Mouse (Mus musculus): ENCODE data around the gene Insrr. TPM values are rescaled to one million over a fixed set of nuclear protein-coding genes. Genes with fewer than 3 reads are reported as not detected.
"Not testable (repeated sequence)": the region's sequence is repeated elsewhere in the genome, so short reads cannot be mapped to it uniquely, and the experiment has no call there.

The Insrr gene
- total RNA-seq, 1 experiment from 2014 or later: not detected

GRCm38 (mm10) chr3:87824206-87824605 lies 27.5 kb downstream of the Insrr start, which contains the start of gene Pear1:
Gene Pear1, minus strand, starts transcription at chr3:87824306.
- ATAC-seq (replicated peaks; ENCODE audit: low read depth, poor library complexity, severe bottlenecking): not testable (repeated sequence)

DNA sequence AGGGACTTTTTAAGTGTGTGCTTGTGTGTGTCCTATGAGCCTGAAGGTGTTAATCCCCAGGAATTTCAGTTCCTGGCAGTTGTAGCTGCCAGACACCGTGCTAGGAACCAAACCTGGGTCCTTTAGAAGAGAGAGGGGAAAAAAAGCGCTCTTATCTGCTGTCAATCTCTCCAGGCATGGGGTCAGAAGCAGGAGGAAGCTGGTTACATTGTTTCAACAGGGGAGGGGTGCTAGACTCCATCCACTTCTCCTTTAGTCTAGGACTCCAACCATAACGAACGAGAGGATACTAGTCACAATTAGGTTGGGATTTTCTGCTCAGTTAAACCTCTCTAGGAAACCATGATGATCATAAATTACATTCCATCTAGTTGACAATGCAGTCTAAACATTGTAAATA lies 31.7 kb downstream of the Insrr start:
- peak; percentile 60; the same call in 1 of the 2 replicates for ATAC-seq (replicated peaks; ENCODE audit: low read depth, poor library complexity, severe bottlenecking)

DNA sequence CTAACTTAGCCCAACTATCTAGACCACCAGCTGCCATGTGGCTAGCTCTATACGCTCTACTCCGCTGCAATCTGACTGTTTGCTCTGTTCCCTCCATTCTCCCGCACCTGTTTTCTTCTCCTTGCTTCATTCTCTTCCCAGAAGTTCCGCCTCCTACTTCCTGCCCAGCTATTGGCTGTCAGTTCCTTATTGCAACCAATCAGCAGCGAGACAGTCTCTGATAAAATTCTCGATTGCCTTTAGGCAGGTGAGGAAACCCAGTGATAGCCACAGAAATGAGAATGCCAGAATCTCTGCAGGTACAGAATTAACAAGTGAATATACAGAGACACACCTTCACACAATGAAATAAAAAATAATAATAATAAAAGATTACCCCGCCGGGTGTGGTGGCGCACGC lies 32.3 kb downstream of the Insrr start:
- no peak for ATAC-seq (replicated peaks; ENCODE audit: low read depth, poor library complexity, severe bottlenecking)

DNA sequence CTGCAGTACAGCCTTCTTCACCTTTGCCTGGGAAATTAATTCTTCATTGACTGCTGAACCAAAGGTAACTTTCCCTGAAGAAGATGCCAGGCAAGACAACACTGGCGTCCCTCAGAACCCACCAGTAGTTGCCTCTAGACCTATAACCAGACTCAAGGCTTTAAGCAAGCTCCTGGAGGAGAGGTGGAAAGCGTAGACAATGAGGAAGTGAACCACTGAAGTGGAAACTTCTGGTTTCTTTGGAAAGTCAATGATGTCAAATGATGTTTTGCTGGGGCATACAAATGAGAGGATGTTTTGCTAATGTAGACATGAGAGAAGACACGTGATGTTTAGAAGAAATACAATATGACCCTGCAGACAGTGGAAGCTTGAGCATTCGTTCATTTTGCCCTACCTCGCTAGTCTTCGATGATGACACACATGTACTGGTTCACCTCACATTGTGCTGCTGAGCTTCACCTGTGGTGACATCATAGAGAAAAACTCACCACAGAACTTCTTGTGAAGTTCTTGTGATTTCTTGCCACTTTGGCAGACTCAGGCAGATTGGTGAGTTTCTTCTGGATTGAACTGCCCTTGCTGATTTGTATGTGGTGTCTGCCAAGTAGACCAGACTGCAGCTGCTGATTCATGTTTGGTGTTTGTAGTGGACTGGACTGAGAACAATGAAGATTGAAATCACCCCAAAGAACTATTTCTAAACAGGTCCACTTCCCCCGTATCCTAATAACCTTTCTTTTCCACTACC lies 35.5 kb downstream of the Insrr start:
- no peak for ATAC-seq (replicated peaks; ENCODE audit: low read depth, poor library complexity, severe bottlenecking)

GRCm38 (mm10) chr3:87833482-87833881 lies 36.7 kb downstream of the Insrr start:
- no peak for ATAC-seq (replicated peaks; ENCODE audit: low read depth, poor library complexity, severe bottlenecking)

DNA sequence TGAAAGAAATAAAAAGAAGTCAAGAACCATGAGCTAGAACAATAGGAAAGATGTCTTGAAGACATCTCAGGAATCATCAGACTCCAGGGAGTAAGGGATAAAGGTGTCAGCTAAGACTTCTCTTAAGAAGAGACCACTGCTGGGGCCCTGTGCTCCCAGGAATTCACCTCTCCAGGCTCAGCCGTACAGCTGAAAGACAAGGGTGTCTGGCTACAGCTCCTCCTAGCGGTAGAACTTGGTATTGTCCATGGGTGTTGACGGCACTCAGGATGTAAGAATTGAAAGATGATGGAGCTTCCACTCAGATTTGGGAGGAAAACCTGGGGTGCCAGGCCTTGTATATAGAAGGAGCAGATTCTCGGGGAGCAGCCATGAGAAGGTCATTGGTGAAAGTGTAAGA lies 41.9 kb downstream of the Insrr start:
- ATAC-seq (replicated peaks; ENCODE audit: low read depth, poor library complexity, severe bottlenecking): peak; percentile 96

DNA sequence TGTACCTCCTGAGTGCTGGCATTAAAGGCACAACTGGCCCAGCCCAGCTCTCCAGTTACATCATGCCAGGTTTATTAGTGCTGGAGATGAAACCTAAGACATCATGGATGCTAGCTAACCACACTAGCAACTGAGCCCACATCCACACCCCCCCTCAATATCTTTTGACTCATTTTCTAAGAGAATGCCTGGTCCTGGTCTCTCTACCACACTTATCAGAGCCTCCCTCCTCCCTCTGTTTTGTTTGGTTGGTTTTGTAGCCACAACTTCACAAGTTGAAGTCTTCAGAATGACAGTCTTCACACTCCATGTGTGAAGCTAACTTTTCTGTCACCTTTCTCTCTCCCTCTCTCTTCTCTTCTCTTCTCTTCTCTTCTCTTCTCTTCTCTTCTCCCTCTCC lies 44.1 kb downstream of the Insrr start:
- ATAC-seq (replicated peaks; ENCODE audit: low read depth, poor library complexity, severe bottlenecking): no peak

DNA sequence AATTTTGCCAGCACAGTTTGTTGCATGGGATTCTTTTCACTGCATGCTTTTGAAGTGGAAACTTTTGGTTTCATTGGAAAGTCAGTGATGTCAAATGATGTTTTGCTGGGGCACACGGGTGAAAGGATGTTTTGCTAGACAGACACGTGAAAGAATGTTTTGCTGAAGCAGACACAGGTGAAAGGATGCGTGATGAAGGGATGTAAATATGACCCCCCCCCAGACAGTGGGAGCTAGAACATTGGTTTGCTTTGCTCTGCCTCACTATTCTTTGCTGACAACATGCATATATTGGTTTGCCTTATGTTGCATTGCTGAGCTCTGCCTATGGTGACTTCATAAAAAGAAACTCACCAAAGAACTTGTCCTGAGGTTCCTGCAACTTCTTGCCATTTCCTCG lies 48.2 kb downstream of the Insrr start:
- ATAC-seq (replicated peaks; ENCODE audit: low read depth, poor library complexity, severe bottlenecking): no peak

DNA sequence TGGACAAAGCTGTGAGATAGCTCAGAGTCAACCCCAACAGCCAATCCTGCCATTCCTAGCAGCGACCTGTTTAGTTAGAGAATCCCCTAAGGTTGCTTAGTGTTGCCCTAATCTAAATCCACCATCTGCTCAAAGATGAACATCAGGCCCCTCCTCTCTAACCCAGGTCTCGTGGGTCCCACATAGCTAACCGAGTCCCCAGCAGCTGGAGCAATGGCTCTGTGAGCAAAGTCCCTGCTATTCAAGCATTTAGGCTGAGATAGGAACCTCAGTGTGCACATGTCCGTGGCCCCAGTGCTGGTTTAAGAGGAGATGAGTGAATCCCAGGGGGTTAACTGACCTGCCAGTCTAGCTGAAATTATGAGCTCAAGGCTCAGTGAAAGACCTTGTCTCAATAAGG lies 49.4 kb downstream of the Insrr start:
- no peak for ATAC-seq (replicated peaks; ENCODE audit: low read depth, poor library complexity, severe bottlenecking)

DNA sequence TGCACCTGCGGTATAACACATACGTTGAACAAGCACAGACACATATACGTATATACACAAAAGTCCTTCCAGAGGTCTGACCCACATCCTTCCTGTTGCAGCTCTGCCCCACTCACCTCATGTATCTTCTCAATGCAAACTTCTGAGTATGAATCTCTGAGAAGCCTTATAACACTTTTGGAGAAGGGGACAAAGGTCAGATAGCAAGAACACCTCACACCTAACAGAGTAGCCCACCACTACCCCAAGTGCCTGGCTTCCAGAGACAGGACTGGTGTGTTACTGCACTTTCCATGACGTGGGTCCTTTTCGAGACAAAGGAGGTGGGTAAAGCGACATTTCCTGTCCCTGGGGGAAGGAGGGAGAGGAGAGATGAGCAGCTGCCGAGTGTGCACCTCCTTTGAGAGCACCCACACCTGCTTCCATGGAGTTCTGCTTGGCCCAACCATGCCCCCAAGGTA lies 49.9 kb downstream of the Insrr start, which contains the start of gene Sh2d2a:
Sh2d2a (plus strand) TSS at position 106 of the 461 bp plus-strand sequence.
- peak; percentile 29; the same call in 1 of the 2 replicates for ATAC-seq (replicated peaks; ENCODE audit: low read depth, poor library complexity, severe bottlenecking)

GRCm38 (mm10) chr3:87847680-87848079 lies 50.9 kb downstream of the Insrr start:
- ATAC-seq (replicated peaks; ENCODE audit: low read depth, poor library complexity, severe bottlenecking): 0 out of 2 replicates have a peak, but pooled peaks have one; percentile 30

DNA sequence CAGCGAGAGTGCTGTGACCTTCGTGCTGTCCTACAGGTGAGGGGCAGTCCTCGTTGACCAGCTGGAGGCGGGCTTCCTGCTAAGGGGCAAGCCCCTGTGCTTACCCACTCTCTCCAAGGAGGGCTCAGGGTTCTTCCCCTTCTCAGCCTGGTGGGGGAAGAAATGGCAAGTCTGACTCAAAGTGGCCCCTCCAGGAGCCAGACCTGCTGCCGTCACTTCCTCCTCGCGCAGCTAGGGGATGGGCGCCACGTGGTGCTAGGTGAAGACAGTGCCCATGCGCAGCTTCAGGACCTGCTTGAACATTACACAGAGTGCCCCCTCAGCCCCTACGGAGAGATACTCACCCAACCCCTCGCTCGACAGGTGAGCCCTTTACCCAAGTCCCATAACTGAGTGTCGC lies 52.4 kb downstream of the Insrr start:
- 0 out of 2 replicates have a peak, but pooled peaks have one; percentile 33 for ATAC-seq (replicated peaks; ENCODE audit: low read depth, poor library complexity, severe bottlenecking)

GRCm38 (mm10) chr3:87854795-87855568 lies 58.2 kb downstream of the Insrr start:
- no peak for ATAC-seq (replicated peaks; ENCODE audit: low read depth, poor library complexity, severe bottlenecking)

- no peak for ATAC-seq (replicated peaks; ENCODE audit: low read depth, poor library complexity, severe bottlenecking)
These were observed 59.2 kb downstream of the Insrr start for GRCm38 (mm10) chr3:87855936-87856335.

DNA sequence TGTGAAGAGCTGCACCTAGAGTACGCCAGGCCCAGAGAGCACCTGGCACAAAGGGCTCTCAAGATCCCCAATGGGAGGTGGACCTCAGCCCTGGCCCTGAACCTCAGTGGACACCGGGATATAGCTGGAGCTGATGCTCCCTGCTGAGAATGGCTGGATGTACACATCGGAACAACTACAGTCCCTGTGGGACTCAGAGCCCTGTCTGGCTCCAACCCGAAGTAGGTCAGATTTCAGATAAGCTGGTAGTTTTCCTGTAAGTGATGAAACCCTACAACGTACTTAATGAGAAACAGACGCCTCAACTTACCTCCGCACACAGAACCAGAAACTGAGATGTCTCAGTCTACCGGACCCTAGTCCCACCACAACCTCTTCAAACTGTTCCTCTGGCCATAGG lies 60.9 kb downstream of the Insrr start:
- ATAC-seq (replicated peaks; ENCODE audit: low read depth, poor library complexity, severe bottlenecking): no peak

DNA sequence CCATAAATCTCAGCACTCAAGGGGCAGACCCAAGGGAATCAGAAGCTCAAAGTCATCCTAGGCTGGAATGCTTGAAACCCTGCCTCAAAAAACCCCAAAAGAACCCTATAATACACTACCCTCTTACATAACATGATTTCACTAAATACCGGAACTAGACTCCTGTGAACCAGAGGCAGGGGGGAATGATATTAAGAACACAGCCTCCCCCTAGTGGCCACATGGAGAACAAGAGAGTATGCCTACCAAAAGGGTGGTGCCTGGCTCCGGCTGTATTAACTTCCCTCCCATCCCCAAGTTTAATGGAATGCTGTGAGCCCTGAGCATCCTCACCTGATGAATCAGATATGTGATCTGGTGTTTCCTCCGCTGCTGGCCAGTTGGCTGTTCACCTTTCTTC lies 63.1 kb downstream of the Insrr start:
- ATAC-seq (replicated peaks; ENCODE audit: low read depth, poor library complexity, severe bottlenecking): peak; percentile 92

DNA sequence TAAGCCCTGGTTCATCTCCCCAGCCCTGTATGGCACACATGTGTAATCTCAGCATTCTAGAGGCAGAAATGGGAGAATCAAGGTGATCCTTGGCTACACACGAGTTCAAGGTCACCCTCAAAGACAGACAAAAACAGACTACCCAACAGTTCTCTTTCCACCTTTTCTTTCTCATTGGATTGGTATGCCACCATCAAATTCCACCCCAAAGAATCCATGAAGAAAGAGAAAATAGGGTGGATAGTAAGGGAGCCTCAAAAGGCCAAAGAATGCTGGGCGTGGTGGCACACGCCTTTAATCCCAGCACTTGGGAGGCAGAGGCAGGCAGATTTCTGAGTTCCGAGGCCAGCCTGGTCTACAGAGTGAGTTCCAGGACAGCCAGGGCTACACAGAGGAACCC lies 67.4 kb downstream of the Insrr start:
- ATAC-seq (replicated peaks; ENCODE audit: low read depth, poor library complexity, severe bottlenecking): not testable (repeated sequence)

All from common myeloid progenitor, adult 5-6 weeks (primary cell).